Mouse (Mus musculus): ENCODE results near the gene R3hcc1l.

DNA sequence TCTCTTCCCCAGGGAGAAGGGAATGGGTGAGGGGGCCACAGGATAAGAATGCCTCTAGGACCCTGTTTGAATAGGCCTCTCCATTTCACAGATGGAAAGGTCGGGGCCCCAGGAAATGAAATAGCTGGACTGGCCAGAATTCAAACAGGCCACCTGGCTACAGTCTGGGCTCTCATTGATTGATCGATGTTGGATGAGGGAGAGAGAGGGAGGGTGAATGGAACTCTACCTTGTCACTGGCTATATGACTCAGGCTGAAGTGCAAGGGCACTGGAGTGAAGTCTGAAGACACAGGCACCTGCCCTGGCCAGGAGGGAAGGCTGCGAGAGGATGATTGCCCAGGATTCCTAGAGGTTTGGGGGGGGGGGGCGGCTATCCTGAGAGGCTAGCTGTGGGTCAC, 93.2 kb downstream of the R3hcc1l start:
- TF ChIP-seq CTCF (IDR thresholded peaks at IDR 0.05; ENCODE audit: low read depth) (no peak), EP300 (IDR thresholded peaks at IDR 0.05; ENCODE audit: low read depth) (no peak)

Measured in liver, embryonic 14.5 days (tissue).